Mouse (Mus musculus) liver, postnatal 0 days (tissue): ENCODE data around the gene Dmkn. TPM values are rescaled to one million over a fixed set of nuclear protein-coding genes. Genes with fewer than 3 reads are reported as not detected.

Experiments used
- ATAC-seq: fragments of 200-750 bp; cut with Nextera tagmentation; 2 replicates; pipeline ENCODE4 v1.8.0; 2017; ENCODE audit warnings: mild to moderate bottlenecking, moderate library complexity
- DNase-seq: peaks from one replicate; pipeline ENCODE4 v3.0.0-alpha.2; 2016
- H3K27ac ChIP-seq: fragments of 300-500 bp; sonication (generic); 2 replicates; pipeline ENCODE4 v1.5.1; 2014; ENCODE audit warnings: antibody characterized with exemption, moderate library complexity, mild to moderate bottlenecking, low read depth
- H3K27me3 ChIP-seq: fragments of 300-500 bp; sonication (generic); 2 replicates; pipeline ENCODE4 v1.6.1; 2014; ENCODE audit warnings: low read length, control low read depth, mixed read lengths; ENCODE audit not compliant: insufficient read depth
- H3K36me3 ChIP-seq: fragments of 300-500 bp; sonication (generic); replicated peaks from 2 replicates; pipeline ENCODE4 v1.6.1; 2014; ENCODE audit warnings: mild to moderate bottlenecking, control low read depth, low read length, moderate library complexity, mixed read lengths; ENCODE audit not compliant: insufficient read depth
- H3K4me1 ChIP-seq: fragments of 300-500 bp; sonication (generic); 2 replicates; pipeline ENCODE4 v1.6.1; 2014; ENCODE audit warnings: antibody characterized with exemption, mild to moderate bottlenecking, control low read depth; ENCODE audit not compliant: insufficient read depth
- H3K4me2 ChIP-seq: fragments of 300-500 bp; sonication (generic); 2 replicates; pipeline ENCODE4 v1.6.1; 2014; ENCODE audit warnings: low read depth, mild to moderate bottlenecking, low read length, moderate library complexity, mixed read lengths
- H3K4me3 ChIP-seq: fragments of 300-500 bp; sonication (generic); 2 replicates; pipeline ENCODE4 v1.5.1; 2014; ENCODE audit warnings: low read depth, low read length
- H3K9ac ChIP-seq: fragments of 300-500 bp; sonication (generic); replicated peaks from 2 replicates; pipeline ENCODE4 v1.6.1; 2014; ENCODE audit warnings: mild to moderate bottlenecking, moderate library complexity
- H3K9me3 ChIP-seq: fragments of 300-500 bp; sonication (generic); 2 replicates; pipeline ENCODE4 v1.6.1; 2016; ENCODE audit warnings: mild to moderate bottlenecking, control low read depth, low read length, mixed read lengths
- CTCF ChIP-seq: sonication (generic); IDR thresholded peaks from 2 replicates; pipeline ENCODE4 v1.5.1; 2016; ENCODE audit warnings: antibody characterized with exemption, low read depth
- EP300 ChIP-seq: IDR thresholded peaks from 2 replicates; pipeline ENCODE4 v1.6.1; 2016; ENCODE audit warnings: antibody characterized with exemption, low read depth, mild to moderate bottlenecking
- WGBS: fragments of 180-500 bp; shearing (Covaris S2); extraction: QIAGEN DNeasy Blood & Tissue Kit; methylation state at CpG from one replicate; pipeline ENCODE4 v1.1.7; 2014; ENCODE audit not compliant: insufficient replicate concordance; 5-methylcytosine and 5-hydroxymethylcytosine counted together
- polyA plus RNA-seq: library from polyadenylated mRNA; unstranded; fragments of >200 nt; fragmentation: Nextera tagmentation; extraction: Ambion mirVana; gene quantifications from 2 replicates; pipeline ENCODE4 v1.2.1, GENCODE M21; 2015

Dmkn gene
- polyA plus RNA-seq, 1 experiment from 2014 or later = 1.8 TPM

DNA sequence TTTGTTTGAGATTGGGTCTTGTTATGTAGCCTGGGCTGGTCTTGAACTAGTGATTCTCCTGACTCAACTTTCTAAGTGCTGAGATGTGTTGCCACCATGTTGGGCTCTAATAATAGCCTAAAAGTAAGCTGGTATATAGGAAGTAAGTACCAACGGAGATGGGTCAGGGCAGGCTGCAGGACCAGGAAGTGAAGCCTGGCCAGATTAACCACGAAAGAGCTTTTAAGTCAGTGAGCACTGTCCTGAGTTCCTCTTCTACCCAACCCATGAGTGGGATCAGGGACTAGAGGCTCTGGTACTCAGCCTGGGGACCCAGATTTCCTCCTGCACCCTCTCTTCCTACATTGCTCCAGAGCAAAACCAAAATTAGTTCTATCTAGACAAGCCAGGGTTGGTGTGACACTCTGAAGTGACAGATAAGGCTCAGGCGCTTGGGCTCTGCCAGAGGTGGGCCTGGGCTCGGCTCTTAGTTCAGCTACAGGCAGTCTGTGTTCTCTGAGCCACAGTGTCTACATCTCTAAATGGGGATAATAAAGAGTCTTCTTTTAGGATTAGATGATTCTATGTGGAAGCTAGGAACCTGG is 1.7 kb upstream of the Dmkn start:
- DNase-seq = no peak
- no peaks in the 10 kb centered on the region; the same call in 1 of the 2 replicates for H3K4me1 ChIP-seq
- TF ChIP-seq CTCF = no peak
- TF ChIP-seq EP300 = no peak
- H3K27me3 ChIP-seq = no peaks in the 10 kb centered on the region
- H3K27ac ChIP-seq = no peak overlapping the region
- ATAC-seq = no peak
- H3K9ac ChIP-seq = no peak overlapping the region
- WGBS = 24% methylated on average over 4 of the region's 4 CpGs
- no peaks in the 10 kb centered on the region for H3K36me3 ChIP-seq
- H3K4me2 ChIP-seq = no peak overlapping the region
- no peaks in the 10 kb centered on the region for H3K9me3 ChIP-seq
- no peak overlapping the region for H3K4me3 ChIP-seq

DNA sequence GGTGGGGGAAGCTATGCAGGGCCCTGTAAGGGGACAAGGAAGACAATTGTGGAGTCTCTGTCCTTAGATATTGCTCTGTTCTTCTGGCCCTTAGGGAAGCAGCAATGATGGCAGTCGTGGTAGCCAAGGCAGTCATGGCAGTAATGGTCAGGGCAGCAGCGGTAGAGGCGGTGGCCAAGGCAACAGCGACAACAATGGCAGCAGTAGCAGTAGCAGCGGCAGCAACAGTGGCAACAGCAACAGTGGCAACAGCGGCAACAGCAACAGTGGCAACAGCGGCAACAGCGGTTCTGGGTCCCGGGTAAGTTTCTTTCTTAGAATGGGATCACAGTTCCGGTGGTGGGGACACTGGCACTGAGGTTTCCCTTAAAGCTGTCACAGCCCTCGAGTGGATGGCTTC is 1.6 kb downstream of the Dmkn start:
- 47% methylated on average over 11 of the region's 11 CpGs for WGBS
- Histone ChIP-seq H3K4me1 (no peaks in the 10 kb centered on the region; the same call in 1 of the 2 replicates), H3K4me3 (no peak overlapping the region), H3K4me2 (no peak overlapping the region), H3K36me3 (no peaks in the 10 kb centered on the region), H3K9ac (no peak overlapping the region), H3K27me3 (no peaks in the 10 kb centered on the region), H3K9me3 (no peaks in the 10 kb centered on the region), H3K27ac (no peak overlapping the region)
- TF ChIP-seq EP300 = no peak
- no peak for TF ChIP-seq CTCF
- DNase-seq = no peak
- ATAC-seq = no peak

DNA sequence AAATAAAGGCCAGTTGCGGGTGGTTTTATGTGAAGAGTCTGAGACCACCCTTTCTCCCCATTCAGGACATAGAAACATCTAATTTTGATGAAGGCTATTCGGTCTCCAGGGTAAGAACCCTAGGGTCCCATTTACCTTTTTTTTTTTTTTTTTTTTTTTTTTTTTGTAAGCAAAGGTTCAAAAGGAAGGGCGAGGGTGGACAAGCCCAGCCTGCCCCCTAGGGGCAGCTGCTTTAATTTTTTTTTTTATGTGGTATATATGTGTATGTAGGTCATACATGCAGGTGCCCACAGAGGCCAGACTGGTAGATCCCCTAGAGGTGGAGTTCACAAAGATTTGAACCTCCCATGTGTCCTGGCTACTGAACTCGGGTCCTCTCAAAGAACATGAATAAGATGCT is 2.9 kb downstream of the Dmkn start:
- WGBS = 79% methylated on average over 4 of the region's 4 CpGs
- Histone ChIP-seq H3K9me3 (no peaks in the 10 kb centered on the region), H3K4me3 (no peak overlapping the region), H3K4me1 (no peaks in the 10 kb centered on the region; the same call in 1 of the 2 replicates), H3K36me3 (no peaks in the 10 kb centered on the region), H3K27ac (no peak overlapping the region), H3K4me2 (no peak overlapping the region), H3K27me3 (no peaks in the 10 kb centered on the region), H3K9ac (no peak overlapping the region)
- TF ChIP-seq CTCF (no peak), EP300 (no peak)
- no peak for ATAC-seq
- DNase-seq = no peak

DNA sequence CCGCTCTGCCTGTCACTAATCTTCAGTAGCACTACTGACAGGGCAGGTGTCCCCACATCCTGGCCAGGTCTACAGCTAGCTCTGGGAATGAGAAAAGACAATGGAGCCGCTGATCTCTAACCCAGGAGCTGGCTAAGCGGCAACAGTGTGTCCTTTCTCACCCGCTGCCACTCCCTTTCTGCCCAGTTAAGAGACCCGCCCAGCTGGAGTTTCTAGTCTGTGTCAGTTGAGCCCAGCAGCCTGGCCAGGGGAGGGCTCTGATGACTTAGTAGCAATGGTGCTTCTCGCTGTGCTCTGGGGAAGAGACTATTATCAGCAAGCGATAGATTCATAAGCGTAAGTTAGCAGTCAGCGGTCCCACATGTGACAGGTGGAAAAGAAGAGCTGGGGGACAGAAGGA is 5.7 kb downstream of the Dmkn start:
- H3K27me3 ChIP-seq = no peaks in the 10 kb centered on the region
- H3K4me2 ChIP-seq = no peak overlapping the region
- H3K36me3 ChIP-seq = no peaks in the 10 kb centered on the region
- WGBS = 37% methylated on average over 9 of the region's 9 CpGs
- no peak overlapping the region for H3K4me3 ChIP-seq
- no peak for ATAC-seq
- H3K4me1 ChIP-seq = no peaks in the 10 kb centered on the region
- TF ChIP-seq CTCF = no peak
- TF ChIP-seq EP300 = no peak
- H3K27ac ChIP-seq = no peak overlapping the region
- no peak overlapping the region for H3K9ac ChIP-seq
- DNase-seq = no peak
- no peaks in the 10 kb centered on the region for H3K9me3 ChIP-seq

DNA sequence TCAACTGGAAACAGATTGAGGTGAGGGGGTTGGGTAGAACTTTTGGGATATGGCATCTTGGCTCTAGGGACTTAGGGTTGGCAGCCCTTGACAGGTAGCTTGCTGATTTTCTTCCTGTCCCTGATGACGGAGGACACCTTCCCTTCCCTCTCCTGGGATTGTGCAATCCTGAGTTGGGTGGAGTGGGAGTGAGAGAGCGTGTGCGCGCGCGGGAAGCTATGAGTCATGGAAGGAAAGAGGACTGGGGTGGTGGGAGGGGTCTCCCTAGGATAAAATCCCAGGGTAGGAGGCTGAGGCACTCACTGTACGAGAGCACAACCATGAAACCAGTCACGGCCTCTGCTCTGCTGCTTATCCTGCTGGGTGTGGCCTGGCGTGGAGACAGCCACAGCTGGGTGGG is 12.5 kb downstream of the Dmkn start:
- H3K36me3 ChIP-seq = no peaks in the 10 kb centered on the region
- ATAC-seq (no peak), DNase-seq (no peak)
- no peaks in the 10 kb centered on the region for H3K4me1 ChIP-seq
- no peak overlapping the region for H3K4me2 ChIP-seq
- TF ChIP-seq CTCF = no peak
- TF ChIP-seq EP300 = no peak
- no peak overlapping the region for H3K9ac ChIP-seq
- 58% methylated on average over 9 of the region's 9 CpGs for WGBS
- H3K27ac ChIP-seq = no peak overlapping the region
- H3K4me3 ChIP-seq = no peak overlapping the region
- no peaks in the 10 kb centered on the region for H3K27me3 ChIP-seq
- H3K9me3 ChIP-seq = no peaks in the 10 kb centered on the region

DNA sequence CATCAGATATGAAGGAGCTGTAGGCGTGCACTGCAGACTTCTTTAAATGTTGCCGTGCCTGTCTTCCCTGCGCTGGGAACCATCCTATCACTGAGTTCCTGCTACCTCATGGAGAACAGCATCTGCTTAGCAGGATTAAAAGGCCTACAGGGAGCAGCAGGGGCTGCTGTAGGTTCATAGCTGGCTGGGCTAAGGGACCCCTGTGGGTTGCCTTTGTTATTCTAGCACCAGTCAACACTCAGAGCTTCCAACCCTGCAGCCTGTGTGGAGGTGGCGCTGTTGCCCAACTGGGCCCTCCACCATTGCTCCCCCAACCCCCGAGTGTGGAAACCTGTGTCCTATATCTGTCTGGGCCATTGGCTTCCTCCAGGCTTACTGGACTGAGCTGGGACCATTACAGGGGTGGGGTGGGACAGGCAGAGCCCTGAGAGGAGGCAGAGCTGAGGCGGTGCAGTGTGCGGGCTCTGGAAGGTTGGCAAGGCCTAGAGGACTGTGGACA is 13.6 kb downstream of the Dmkn start:
- Histone ChIP-seq H3K27ac (no peak overlapping the region), H3K9ac (no peak overlapping the region), H3K4me1 (no peaks in the 10 kb centered on the region), H3K27me3 (no peaks in the 10 kb centered on the region), H3K4me3 (no peak overlapping the region), H3K9me3 (no peaks in the 10 kb centered on the region), H3K36me3 (no peaks in the 10 kb centered on the region), H3K4me2 (no peak overlapping the region)
- DNase-seq (no peak), ATAC-seq (no peak)
- TF ChIP-seq CTCF = no peak
- no peak for TF ChIP-seq EP300
- WGBS = 65% methylated on average over 7 of the region's 7 CpGs
